Mouse (Mus musculus): ENCODE data around the gene Shpk. TPM values are rescaled to one million over a fixed set of nuclear protein-coding genes. Genes with fewer than 3 reads are reported as not detected.

Shpk gene
- polyA plus RNA-seq, 1 experiment from 2014 or later = 1.3 TPM

DNA sequence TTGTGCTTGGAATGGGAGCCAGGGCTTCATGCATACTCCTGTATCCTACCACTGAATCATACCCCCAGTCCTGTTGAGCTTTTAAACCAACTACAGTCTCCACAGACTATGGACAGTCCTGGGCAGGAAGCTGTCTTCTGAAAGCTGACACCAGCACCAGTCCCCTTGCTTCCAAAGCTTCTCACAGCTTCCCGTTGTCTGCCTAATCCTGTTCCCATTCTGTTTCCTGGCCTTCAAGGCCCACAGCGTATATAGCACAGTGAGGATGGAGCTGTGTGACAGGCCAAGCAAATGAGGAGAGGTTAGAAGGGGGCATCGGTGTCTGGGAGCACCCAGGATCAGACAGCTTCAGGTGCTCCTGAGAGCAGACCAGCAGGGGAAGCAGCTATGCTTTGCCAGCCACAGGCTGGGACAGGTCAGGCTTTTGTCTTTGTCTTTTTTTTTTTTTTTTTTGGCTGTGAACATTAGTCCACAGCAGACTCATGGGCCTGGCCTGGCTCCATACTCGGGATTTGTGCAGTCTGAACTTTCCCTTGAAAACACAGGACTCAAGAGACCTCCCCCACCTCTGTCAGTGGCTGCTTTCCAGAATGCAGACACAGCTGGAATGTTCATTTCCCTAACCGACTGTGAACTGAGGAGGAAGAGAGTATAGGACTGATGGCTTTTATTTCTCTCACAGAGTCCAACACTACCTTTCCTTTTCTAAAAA is 36.9 kb downstream of the Shpk start:
- Histone ChIP-seq H3K9me3 (ENCODE audit: low read depth, low read length) (no peaks in the 10 kb centered on the region), H3K4me1 (ENCODE audit: insufficient read depth) (peaks cover 12% of the 10 kb centered on the region), H3K27me3 (ENCODE audit: insufficient read depth, low read length) (no peaks in the 10 kb centered on the region), H3K4me2 (no peak overlapping the region), H3K4me3 (ENCODE audit: low read depth, low read length) (no peak overlapping the region), H3K36me3 (ENCODE audit: insufficient read depth) (no peaks in the 10 kb centered on the region), H3K27ac (ENCODE audit: low read depth) (peak overlapping the region; percentile 82), H3K9ac (no peak overlapping the region; the same call in 1 of the 2 replicates)
- ATAC-seq (ENCODE audit: insufficient read depth) = peak; percentile 89
- WGBS = 17% methylated on average over 5 of the region's 5 CpGs
- TF ChIP-seq CTCF (IDR thresholded peaks at IDR 0.05; ENCODE audit: low read depth) = no peak
- DNase-seq = peak; percentile 91

DNA sequence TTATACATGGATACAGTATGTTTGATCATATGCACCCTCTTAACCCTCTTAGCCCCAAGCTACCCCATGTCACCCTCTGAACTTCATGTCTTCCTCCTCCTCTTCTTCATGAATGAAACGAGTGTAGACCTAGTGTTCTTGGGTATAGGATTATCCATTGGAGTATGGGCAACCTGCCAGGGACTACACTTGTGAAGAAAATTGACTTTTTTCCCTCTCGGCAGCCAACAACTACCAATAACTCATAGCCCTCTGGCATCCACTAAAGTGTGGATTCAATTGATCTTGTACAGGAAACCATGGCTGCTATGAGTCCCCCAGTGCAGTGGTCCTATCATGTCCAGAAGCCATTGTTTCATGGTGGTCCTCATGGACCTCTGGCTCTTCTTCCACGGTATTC is 37.5 kb downstream of the Shpk start:
- H3K27ac ChIP-seq (ENCODE audit: low read depth) = peak overlapping the region; percentile 82; the same call in 1 of the 2 replicates
- DNase-seq (peak; percentile 54), ATAC-seq (ENCODE audit: insufficient read depth) (peak; percentile 25; the same call in 1 of the 2 replicates)
- no peak overlapping the region for H3K4me2 ChIP-seq
- H3K9ac ChIP-seq = no peak overlapping the region
- peaks cover 12% of the 10 kb centered on the region for H3K4me1 ChIP-seq (ENCODE audit: insufficient read depth)
- no peaks in the 10 kb centered on the region for H3K36me3 ChIP-seq (ENCODE audit: insufficient read depth)
- H3K27me3 ChIP-seq (ENCODE audit: insufficient read depth, low read length) = no peaks in the 10 kb centered on the region
- 45% methylated on average over 3 of the region's 3 CpGs for WGBS
- TF ChIP-seq CTCF (IDR thresholded peaks at IDR 0.05; ENCODE audit: low read depth) = no peak
- no peak overlapping the region for H3K4me3 ChIP-seq (ENCODE audit: low read depth, low read length)
- no peaks in the 10 kb centered on the region for H3K9me3 ChIP-seq (ENCODE audit: low read depth, low read length)

DNA sequence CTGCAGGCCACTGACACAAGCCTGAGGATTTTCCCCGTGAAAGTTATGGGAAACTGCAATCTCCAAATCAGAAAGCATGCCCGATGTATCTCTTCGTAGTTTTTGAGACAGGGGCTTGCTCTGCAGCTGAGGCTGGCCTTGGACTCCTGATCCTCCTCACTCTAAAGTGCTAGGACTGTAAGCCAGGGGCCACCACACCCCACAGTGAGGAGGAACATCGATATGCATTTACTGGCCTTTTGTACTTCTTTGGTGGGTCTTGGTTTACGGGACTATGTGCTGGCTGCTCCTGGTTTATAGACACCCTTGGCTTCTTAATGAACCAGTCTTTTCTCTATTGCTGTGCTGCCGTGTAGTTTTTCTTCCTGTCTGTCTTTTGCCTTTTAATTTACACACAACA is 42.9 kb downstream of the Shpk start:
- no peak overlapping the region for H3K27ac ChIP-seq (ENCODE audit: low read depth)
- H3K36me3 ChIP-seq (ENCODE audit: insufficient read depth) = no peaks in the 10 kb centered on the region
- ATAC-seq (ENCODE audit: insufficient read depth) = no peak
- no peaks in the 10 kb centered on the region for H3K27me3 ChIP-seq (ENCODE audit: insufficient read depth, low read length)
- no peak overlapping the region for H3K4me3 ChIP-seq (ENCODE audit: low read depth, low read length)
- WGBS = 75% methylated on average over 6 of the region's 6 CpGs
- no peaks in the 10 kb centered on the region for H3K9me3 ChIP-seq (ENCODE audit: low read depth, low read length)
- H3K4me1 ChIP-seq (ENCODE audit: insufficient read depth) = no peaks in the 10 kb centered on the region; the same call in 1 of the 2 replicates
- TF ChIP-seq CTCF (IDR thresholded peaks at IDR 0.05; ENCODE audit: low read depth) = no peak
- no peak for DNase-seq
- no peak overlapping the region for H3K9ac ChIP-seq
- no peak overlapping the region for H3K4me2 ChIP-seq

- no peak for TF ChIP-seq CTCF (IDR thresholded peaks at IDR 0.05; ENCODE audit: low read depth)
- no peak for ATAC-seq (ENCODE audit: insufficient read depth)
Observed at GRCm38 (mm10) chr11:73242777-73243176, 43.5 kb downstream of the Shpk start.

DNA sequence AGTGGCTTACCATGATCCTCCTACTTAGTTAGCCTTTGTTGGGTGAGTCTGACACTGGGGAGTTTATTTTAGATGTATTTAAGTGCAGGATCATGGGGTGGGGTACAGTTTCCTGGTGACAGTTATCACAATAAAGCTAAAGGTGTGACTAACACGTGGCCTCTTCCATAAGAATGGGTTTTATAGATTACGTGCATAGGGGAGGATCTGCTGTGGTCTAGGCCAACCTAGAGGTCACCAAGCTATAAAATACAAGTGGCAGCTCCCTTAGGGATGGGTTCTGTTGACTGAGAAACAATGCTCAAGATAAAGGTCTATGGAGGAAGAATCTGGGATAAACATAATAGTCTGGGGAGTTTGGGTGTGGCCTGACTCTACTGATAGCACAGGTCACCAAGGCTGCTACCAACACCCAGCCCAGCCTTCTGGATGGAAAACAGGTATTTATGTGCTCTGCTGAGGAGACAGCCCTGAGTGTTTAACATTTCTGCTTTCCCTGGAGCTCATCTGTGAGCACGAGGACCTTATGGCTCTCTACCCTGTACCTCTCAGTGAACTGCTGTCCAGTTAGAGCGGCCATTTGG is 58.2 kb downstream of the Shpk start:
- H3K4me3 ChIP-seq (ENCODE audit: low read depth, low read length) = no peak overlapping the region
- no peak overlapping the region for H3K4me2 ChIP-seq
- no peaks in the 10 kb centered on the region for H3K27me3 ChIP-seq (ENCODE audit: insufficient read depth, low read length)
- H3K27ac ChIP-seq (ENCODE audit: low read depth) = no peak overlapping the region
- 60% methylated on average over 4 of the region's 4 CpGs for WGBS
- TF ChIP-seq CTCF (IDR thresholded peaks at IDR 0.05; ENCODE audit: low read depth) = no peak
- DNase-seq (no peak), ATAC-seq (ENCODE audit: insufficient read depth) (no peak)
- no peaks in the 10 kb centered on the region for H3K4me1 ChIP-seq (ENCODE audit: insufficient read depth)
- no peak overlapping the region for H3K9ac ChIP-seq
- H3K36me3 ChIP-seq (ENCODE audit: insufficient read depth) = no peaks in the 10 kb centered on the region
- H3K9me3 ChIP-seq (ENCODE audit: low read depth, low read length) = no peaks in the 10 kb centered on the region

More at GRCm38 (mm10) chr11:73242777-73243176, 43.5 kb downstream of the Shpk start:
- Histone ChIP-seq H3K36me3 (ENCODE audit: insufficient read depth) (no peaks in the 10 kb centered on the region), H3K9ac (no peak overlapping the region), H3K27ac (ENCODE audit: low read depth) (no peak overlapping the region), H3K4me2 (no peak overlapping the region), H3K9me3 (ENCODE audit: low read depth, low read length) (no peaks in the 10 kb centered on the region), H3K4me1 (ENCODE audit: insufficient read depth) (no peaks in the 10 kb centered on the region), H3K4me3 (ENCODE audit: low read depth, low read length) (no peak overlapping the region), H3K27me3 (ENCODE audit: insufficient read depth, low read length) (no peaks in the 10 kb centered on the region)
- no peak for DNase-seq
- 81% methylated on average over 4 of the region's 4 CpGs for WGBS

DNA sequence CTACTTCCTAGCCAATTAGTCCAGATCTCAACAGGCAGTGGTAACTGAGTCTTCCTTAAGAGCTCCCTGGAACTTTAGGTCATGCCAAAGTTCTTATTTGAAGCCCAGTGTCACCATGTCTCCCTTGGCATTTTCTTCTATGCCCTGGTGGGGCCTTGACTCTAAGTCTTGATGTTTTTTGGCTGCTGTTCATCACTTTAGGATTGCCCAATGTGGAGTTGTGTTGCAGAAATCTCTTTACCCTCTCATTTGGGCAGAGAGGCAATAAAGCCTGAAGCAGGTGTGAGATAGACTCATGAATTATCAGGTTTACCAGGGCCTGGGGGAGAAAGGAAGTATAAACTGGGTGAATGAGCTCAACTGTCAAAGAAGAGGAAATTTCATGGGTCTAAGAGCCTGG is 59.4 kb downstream of the Shpk start:
- Histone ChIP-seq H3K4me1 (ENCODE audit: insufficient read depth) (no peaks in the 10 kb centered on the region), H3K27me3 (ENCODE audit: insufficient read depth, low read length) (no peaks in the 10 kb centered on the region), H3K27ac (ENCODE audit: low read depth) (no peak overlapping the region), H3K9ac (no peak overlapping the region), H3K4me2 (no peak overlapping the region), H3K4me3 (ENCODE audit: low read depth, low read length) (no peak overlapping the region), H3K9me3 (ENCODE audit: low read depth, low read length) (no peaks in the 10 kb centered on the region), H3K36me3 (ENCODE audit: insufficient read depth) (no peaks in the 10 kb centered on the region)
- ATAC-seq (ENCODE audit: insufficient read depth) (no peak), DNase-seq (no peak)
- no peak for TF ChIP-seq CTCF (IDR thresholded peaks at IDR 0.05; ENCODE audit: low read depth)

- H3K9me3 ChIP-seq (ENCODE audit: low read depth, low read length) = no peaks in the 10 kb centered on the region
- H3K4me3 ChIP-seq (ENCODE audit: low read depth, low read length) = no peak overlapping the region
- no peaks in the 10 kb centered on the region for H3K27me3 ChIP-seq (ENCODE audit: insufficient read depth, low read length)
- 77% methylated on average over 3 of the region's 3 CpGs for WGBS
- H3K9ac ChIP-seq = no peak overlapping the region
- no peak for TF ChIP-seq CTCF (IDR thresholded peaks at IDR 0.05; ENCODE audit: low read depth)
- no peak overlapping the region for H3K4me2 ChIP-seq
- H3K4me1 ChIP-seq (ENCODE audit: insufficient read depth) = no peaks in the 10 kb centered on the region
- H3K27ac ChIP-seq (ENCODE audit: low read depth) = no peak overlapping the region
- no peaks in the 10 kb centered on the region for H3K36me3 ChIP-seq (ENCODE audit: insufficient read depth)
- no peak for DNase-seq
- no peak for ATAC-seq (ENCODE audit: insufficient read depth)
Observed at GRCm38 (mm10) chr11:73260457-73260856, 61.2 kb downstream of the Shpk start.

Measured in lung, embryonic 14.5 days (tissue).